9 mouse cellular contexts compared by ENCODE assay signal in the genomic region with DNA sequence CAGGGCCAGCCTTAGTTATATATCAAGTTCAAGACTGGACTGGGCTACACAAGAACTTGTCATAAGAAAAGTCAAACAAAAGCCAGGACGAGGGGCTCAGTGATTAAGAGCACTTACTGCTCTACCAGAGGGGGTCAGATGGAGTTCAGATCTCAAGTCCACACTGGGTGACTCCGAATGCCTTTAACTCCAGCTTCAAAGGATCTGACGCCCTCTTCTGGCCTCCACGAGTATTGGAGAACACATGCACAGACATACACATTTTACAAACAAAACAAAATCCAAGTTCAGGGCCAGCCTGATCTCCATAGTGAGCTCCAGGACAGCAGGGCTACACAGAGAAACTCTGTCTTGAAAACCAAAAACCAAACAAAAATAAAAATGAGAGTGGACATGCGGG. TPM values are rescaled to one million over a fixed set of nuclear protein-coding genes. Genes with fewer than 3 reads are reported as not detected.
DNase-seq lines count a peak whose midpoint lies in the region; ATAC-seq and TF ChIP-seq lines count a peak whose summit lies in the region.
"Had no signal": no experiment of that assay in that cellular context is flagged by ENCODE, and none has a peak within 500 bp of the region (broad histone marks: within the 10 kb centered on the region; RNA-seq: fewer than 3 reads in every experiment).

No protein-coding gene starts in this region.

- H3K4me3 ChIP-seq in layer of hippocampus, adult 2 months = no peak overlapping the region
- no peak overlapping the region for H3K4me3 ChIP-seq in ES-Bruce4 (ENCODE audit: low read depth, low read length)

- no peak for TF ChIP-seq POLR2A in ES-Bruce4 (IDR thresholded peaks at IDR 0.05; ENCODE audit: insufficient read depth, low read length)

- H3K9me3 ChIP-seq in ES-Bruce4 (replicated peaks; ENCODE audit: control insufficient read depth, insufficient read depth, low read length, poor library complexity, severe bottlenecking) = no peaks in the 10 kb centered on the region

- no peak overlapping the region for H3K9ac ChIP-seq in ES-Bruce4 (ENCODE audit: low read depth, poor library complexity, severe bottlenecking)

- no peaks in the 10 kb centered on the region for H3K4me1 ChIP-seq in ES-Bruce4 (ENCODE audit: control insufficient read depth, insufficient read depth, low read length)

- 0 out of 2 replicates have a peak, but pooled peaks cover 4% of the 10 kb centered on the region for H3K36me3 ChIP-seq in ES-Bruce4 (ENCODE audit: control insufficient read depth, insufficient read depth, low read length, poor library complexity, severe bottlenecking)

- peak; percentile 68 for TF ChIP-seq CTCF in layer of hippocampus, adult 2 months (conservative IDR thresholded peaks at IDR 0.05)
- TF ChIP-seq CTCF in ES-Bruce4 (IDR thresholded peaks at IDR 0.05; ENCODE audit: low read depth, low read length) = peak; percentile 41

- no peak for TF ChIP-seq EP300 in ES-Bruce4 (IDR thresholded peaks at IDR 0.05; ENCODE audit: insufficient read depth, low read depth, low read length)

- peak overlapping the region; percentile 68 for H3K27ac ChIP-seq in layer of hippocampus, adult 2 months
- H3K27ac ChIP-seq in ES-Bruce4 (ENCODE audit: insufficient read depth, low read length) = no peak overlapping the region

- H3K27me3 ChIP-seq in ES-Bruce4 (ENCODE audit: control insufficient read depth, insufficient read depth, low read length, poor library complexity, severe bottlenecking) = no peaks in the 10 kb centered on the region

- ATAC-seq in megakaryocyte progenitor cell, adult 5-6 weeks (replicated peaks; ENCODE audit: poor library complexity) = peak; percentile 53

- no peak for DNase-seq in layer of hippocampus, adult 2 months (ENCODE audit: low spot score in 2 of 2)
- DNase-seq in layer of hippocampus, adult 11-12 months (ENCODE audit: low spot score) = no peak
- DNase-seq in c-Kit-positive CD71-positive TER-119-negative erythroid progenitor cells, embryonic 14.5 days (ENCODE audit: low read depth) = peak; percentile 42
- DNase-seq in urinary bladder, adult 18-20 months (ENCODE audit: low spot score in 2 of 2) = no peak
- DNase-seq in urinary bladder, postnatal 4 days (ENCODE audit: low spot score in 2 of 2) = no peak
- DNase-seq in kidney, adult 9 months = no peak
- DNase-seq: heart, adult 11 months had no signal

RNA-seq across cellular contexts. Expression of a gene that starts 13.1 kb away (rescaled TPM):
- 100 to 1,000 TPM; 374 to 416 TPM for total RNA-seq in layer of hippocampus, adult 2 months (2021)
- polyA plus RNA-seq in ES-Bruce4 (2011; ENCODE audit: insufficient read depth, insufficient read length, low read depth, missing spikeins) = 293 and 299 TPM in 2 replicates
- total RNA-seq in megakaryocyte progenitor cell, adult 5-6 weeks (2015) = 409 and 415 TPM in 2 replicates
- total RNA-seq in megakaryocyte progenitor cell, adult 5-6 weeks (2017) = 139 and 157 TPM in 2 replicates
